Mouse (Mus musculus): ENCODE measurements around the gene Stard8. TPM values are rescaled to one million over a fixed set of nuclear protein-coding genes. Genes with fewer than 3 reads are reported as not detected.

Stard8 gene
- total RNA-seq, 2 experiments from 2014 or later = 7.6 to 9.0 TPM

- TF ChIP-seq CTCF (conservative IDR thresholded peaks at IDR 0.05) = no peak
- DNase-seq (ENCODE audit: low spot score in 2 of 2) = no peak
Observed at GRCm38 (mm10) chrX:99017874-99018273, 14.8 kb downstream of the Stard8 start.

GRCm38 (mm10) chrX:99019303-99019702 lies 16.3 kb downstream of the Stard8 start:
- no peak for DNase-seq (ENCODE audit: low spot score in 2 of 2)
- no peak for TF ChIP-seq CTCF (conservative IDR thresholded peaks at IDR 0.05)
- no peak overlapping the region for H3K4me3 ChIP-seq
- no peak overlapping the region for H3K27ac ChIP-seq

More at GRCm38 (mm10) chrX:99017874-99018273, 14.8 kb downstream of the Stard8 start:
- no peak overlapping the region for H3K27ac ChIP-seq
- no peak overlapping the region for H3K4me3 ChIP-seq

- Histone ChIP-seq H3K27ac (no peak overlapping the region), H3K4me3 (no peak overlapping the region)
- DNase-seq (ENCODE audit: low spot score in 2 of 2) = no peak
- TF ChIP-seq CTCF (conservative IDR thresholded peaks at IDR 0.05) = no peak
Observed at GRCm38 (mm10) chrX:99020215-99020614, 17.2 kb downstream of the Stard8 start.

- DNase-seq (ENCODE audit: low spot score in 2 of 2) = no peak
- no peak overlapping the region for H3K4me3 ChIP-seq
- TF ChIP-seq CTCF (conservative IDR thresholded peaks at IDR 0.05) = no peak
- H3K27ac ChIP-seq = no peak overlapping the region
Observed at GRCm38 (mm10) chrX:99021593-99021992, 18.5 kb downstream of the Stard8 start.

- no peak overlapping the region for H3K4me3 ChIP-seq
- TF ChIP-seq CTCF (conservative IDR thresholded peaks at IDR 0.05) = no peak
- DNase-seq (ENCODE audit: low spot score in 2 of 2) = no peak
- H3K27ac ChIP-seq = no peak overlapping the region
Observed at GRCm38 (mm10) chrX:99023951-99024350, 20.9 kb downstream of the Stard8 start.

GRCm38 (mm10) chrX:99035407-99035806 lies 32.4 kb downstream of the Stard8 start:
- no peak overlapping the region for H3K27ac ChIP-seq
- no peak for TF ChIP-seq CTCF (conservative IDR thresholded peaks at IDR 0.05)
- DNase-seq (ENCODE audit: low spot score in 2 of 2) = no peak
- no peak overlapping the region for H3K4me3 ChIP-seq

GRCm38 (mm10) chrX:99042451-99042951 lies 39.5 kb downstream of the Stard8 start:
- DNase-seq (ENCODE audit: low spot score in 2 of 2) = peak; percentile 61 to 68

GRCm38 (mm10) chrX:99043275-99043674 lies 40.2 kb downstream of the Stard8 start:
- no peak for DNase-seq (ENCODE audit: low spot score in 2 of 2)
- peak overlapping the region; percentile 72; the same call in 1 of the 2 replicates for H3K27ac ChIP-seq
- no peak for TF ChIP-seq CTCF (conservative IDR thresholded peaks at IDR 0.05)
- peak overlapping the region; percentile 59 for H3K4me3 ChIP-seq

More at GRCm38 (mm10) chrX:99042451-99042951, 39.5 kb downstream of the Stard8 start:
- no peak for TF ChIP-seq CTCF (conservative IDR thresholded peaks at IDR 0.05)
- Histone ChIP-seq H3K4me3 (peak overlapping the region; percentile 59), H3K27ac (peak overlapping the region; percentile 72)

GRCm38 (mm10) chrX:99043739-99044138 lies 40.7 kb downstream of the Stard8 start:
- Histone ChIP-seq H3K4me3 (peak overlapping the region; percentile 59), H3K27ac (no peak overlapping the region)
- DNase-seq (ENCODE audit: low spot score in 2 of 2) = no peak
- TF ChIP-seq CTCF (conservative IDR thresholded peaks at IDR 0.05) = no peak

- TF ChIP-seq CTCF (conservative IDR thresholded peaks at IDR 0.05) = no peak
- Histone ChIP-seq H3K27ac (peak overlapping the region; percentile 29), H3K4me3 (no peak overlapping the region)
- DNase-seq (ENCODE audit: low spot score in 2 of 2) = no peak
Observed at GRCm38 (mm10) chrX:99045315-99045714, 42.3 kb downstream of the Stard8 start.

GRCm38 (mm10) chrX:99046360-99047055 lies 43.5 kb downstream of the Stard8 start:
- no peak for DNase-seq (ENCODE audit: low spot score in 2 of 2)
- no peak overlapping the region; the same call in 1 of the 2 replicates for H3K27ac ChIP-seq
- TF ChIP-seq CTCF (conservative IDR thresholded peaks at IDR 0.05) = no peak
- H3K4me3 ChIP-seq = no peak overlapping the region

GRCm38 (mm10) chrX:99048111-99048510 lies 45.1 kb downstream of the Stard8 start:
- no peak overlapping the region for H3K4me3 ChIP-seq
- no peak for DNase-seq (ENCODE audit: low spot score in 2 of 2)
- TF ChIP-seq CTCF (conservative IDR thresholded peaks at IDR 0.05) = peak; percentile 45

GRCm38 (mm10) chrX:99049247-99049646 lies 46.2 kb downstream of the Stard8 start:
- peak; percentile 52 for TF ChIP-seq CTCF (conservative IDR thresholded peaks at IDR 0.05)
- DNase-seq (ENCODE audit: low spot score in 2 of 2) = no peak
- H3K4me3 ChIP-seq = no peak overlapping the region
- H3K27ac ChIP-seq = peak overlapping the region; percentile 82; the same call in 1 of the 2 replicates

More at GRCm38 (mm10) chrX:99048111-99048510, 45.1 kb downstream of the Stard8 start:
- H3K27ac ChIP-seq = no peak overlapping the region

All from layer of hippocampus, adult 2 months (tissue).